Mouse (Mus musculus) frontal cortex, adult 2 months (tissue): Measurements from ENCODE around the gene Sppl2c. TPM values are rescaled to one million over a fixed set of nuclear protein-coding genes. Genes with fewer than 3 reads are reported as not detected.

Experiments used
- DNase-seq, 2 experiments: peaks; one replicate each; pipeline ENCODE4 v3.0.0; 2022; ENCODE audit warnings: low spot score in 1 of 2; ENCODE audit errors: extremely low spot score in 1 of 2
- polyA plus RNA-seq: library from polyadenylated mRNA; depleted of rRNA; stranded (reverse); fragments of >200 nt; gene quantifications from 2 replicates; pipeline ENCODE4 v1.2.3, GENCODE M21; 2012; rRNA removed

Gene Sppl2c
- polyA plus RNA-seq, 1 experiment: not detected

GRCm38 (mm10) chr11:104237226-104237625 is 51.1 kb downstream of the Sppl2c start:
- peak in 1 of 2 experiments; percentile 72 for DNase-seq

- no peak for DNase-seq
These were observed 52.0 kb downstream of the Sppl2c start for GRCm38 (mm10) chr11:104237958-104238747.

Other genes with a start within 250 kb of the Sppl2c start
- gene Nsf, start 232.3 kb upstream of the Sppl2c start, polyA plus RNA-seq: 464 and 504 TPM in 2 replicates
- 48.1 and 49.8 TPM in 2 replicates for gene Arf2, start 219.6 kb upstream of the Sppl2c start, polyA plus RNA-seq
- 39.1 and 40.3 TPM in 2 replicates for gene Crhr1, start 53.5 kb upstream of the Sppl2c start, polyA plus RNA-seq
- 232 and 238 TPM in 2 replicates for gene Mapt, start 45.1 kb downstream of the Sppl2c start, polyA plus RNA-seq